Mouse (Mus musculus) lung, postnatal 0 days (tissue): Measurements from ENCODE around the gene Nrcam.

ENCODE experiments used
- CTCF ChIP-seq: IDR thresholded peaks from 2 replicates; pipeline ENCODE4 v1.5.1; 2016; ENCODE audit warnings: antibody characterized with exemption, mild to moderate bottlenecking
- EP300 ChIP-seq: IDR thresholded peaks from 2 replicates; pipeline ENCODE4 v1.6.1; 2016; ENCODE audit warnings: antibody characterized with exemption, mild to moderate bottlenecking, control low read depth

DNA sequence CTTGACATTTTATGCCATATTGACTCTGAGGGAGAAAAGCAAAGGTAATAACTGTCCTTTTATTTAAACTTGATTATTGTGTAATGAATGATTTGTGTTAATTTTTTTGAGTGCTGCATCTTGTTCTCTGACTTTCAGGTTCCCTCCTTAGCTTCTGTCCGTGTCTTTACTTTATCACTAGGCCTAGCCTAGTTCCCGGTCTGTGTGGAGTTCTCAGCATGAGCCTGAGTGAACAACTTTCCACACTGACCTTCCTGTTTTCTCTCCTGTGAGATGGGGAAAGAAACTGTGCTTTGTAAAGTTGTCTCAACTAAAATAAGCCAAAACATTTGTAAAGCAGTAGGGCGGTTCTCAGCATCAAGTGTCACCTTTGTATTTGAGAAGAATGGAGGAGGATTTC is 179.9 kb downstream of the Nrcam start:
- TF ChIP-seq CTCF, result no peak
- TF ChIP-seq EP300, result no peak
